Mouse (Mus musculus) midbrain, postnatal 0 days (tissue): Measurements from ENCODE around the gene Rai1. TPM values are rescaled to one million over a fixed set of nuclear protein-coding genes. Genes with fewer than 3 reads are reported as not detected.

Source experiments
- ATAC-seq: fragments of 200-750 bp; cut with Nextera tagmentation; 2 replicates; pipeline ENCODE4 v1.8.0; 2017; ENCODE audit warnings: moderate number of reproducible peaks, mild to moderate bottlenecking, moderate TSS enrichment, moderate library complexity; ENCODE audit not compliant: low FRiP score
- DNase-seq: peaks from one replicate; pipeline ENCODE4 v3.0.0-alpha.2; 2015; ENCODE audit warnings: low spot score
- H3K27ac ChIP-seq: fragments of 300-500 bp; sonication (generic); 2 replicates; pipeline ENCODE4 v1.5.1; 2014; ENCODE audit warnings: low read depth, mild to moderate bottlenecking, low read length, mixed read lengths
- H3K27me3 ChIP-seq: fragments of 300-500 bp; sonication (generic); 2 replicates; pipeline ENCODE4 v1.6.1; 2014; ENCODE audit warnings: low read length, control low read depth, mixed read lengths; ENCODE audit not compliant: insufficient read depth
- H3K36me3 ChIP-seq: fragments of 300-500 bp; sonication (generic); 2 replicates; pipeline ENCODE4 v1.6.1; 2014; ENCODE audit warnings: low read length, control low read depth, mixed read lengths; ENCODE audit not compliant: insufficient read depth
- H3K4me1 ChIP-seq: fragments of 300-500 bp; sonication (generic); 2 replicates; pipeline ENCODE4 v1.6.1; 2014; ENCODE audit warnings: mild to moderate bottlenecking, control low read depth, antibody characterized with exemption, low read length, mixed read lengths; ENCODE audit not compliant: insufficient read depth
- H3K4me2 ChIP-seq: fragments of 300-500 bp; sonication (generic); 2 replicates; pipeline ENCODE4 v1.6.1; 2014; ENCODE audit warnings: low read depth, mild to moderate bottlenecking, low read length, mixed read lengths; ENCODE audit not compliant: poor library complexity, severe bottlenecking
- H3K4me3 ChIP-seq: fragments of 300-500 bp; sonication (generic); 2 replicates; pipeline ENCODE4 v1.5.1; 2014; ENCODE audit warnings: low read depth, mild to moderate bottlenecking, low read length, moderate library complexity
- H3K9ac ChIP-seq: fragments of 300-500 bp; sonication (generic); replicated peaks from 2 replicates; pipeline ENCODE4 v1.6.1; 2014; ENCODE audit warnings: mild to moderate bottlenecking, low read length, moderate library complexity, mixed read lengths; ENCODE audit not compliant: poor library complexity, severe bottlenecking
- H3K9me3 ChIP-seq: fragments of 300-500 bp; sonication (generic); 2 replicates; pipeline ENCODE4 v1.6.1; 2016; ENCODE audit warnings: low read length, control low read depth
- CTCF ChIP-seq: IDR thresholded peaks from 2 replicates; pipeline ENCODE4 v1.5.1; 2016; ENCODE audit warnings: antibody characterized with exemption, mild to moderate bottlenecking
- WGBS: fragments of 180-500 bp; shearing (Covaris S2); extraction: QIAGEN DNeasy Blood & Tissue Kit; methylation state at CpG from one replicate; pipeline ENCODE4 v1.1.7; 2014; 5-methylcytosine and 5-hydroxymethylcytosine counted together
- polyA plus RNA-seq: library from polyadenylated mRNA; unstranded; fragments of >200 nt; fragmentation: Nextera tagmentation; extraction: Ambion mirVana; gene quantifications from 2 replicates; pipeline ENCODE4 v1.2.1, GENCODE M21; 2015
- total RNA-seq: library from RNA; depleted of rRNA; stranded (reverse); fragments of >200 nt; gene quantifications from 2 replicates; pipeline ENCODE4 v1.2.3, GENCODE M21; 2014

Gene Rai1
- total and polyA plus RNA-seq, 2 experiments from 2014 or later = 22.0 to 66.8 TPM

DNA sequence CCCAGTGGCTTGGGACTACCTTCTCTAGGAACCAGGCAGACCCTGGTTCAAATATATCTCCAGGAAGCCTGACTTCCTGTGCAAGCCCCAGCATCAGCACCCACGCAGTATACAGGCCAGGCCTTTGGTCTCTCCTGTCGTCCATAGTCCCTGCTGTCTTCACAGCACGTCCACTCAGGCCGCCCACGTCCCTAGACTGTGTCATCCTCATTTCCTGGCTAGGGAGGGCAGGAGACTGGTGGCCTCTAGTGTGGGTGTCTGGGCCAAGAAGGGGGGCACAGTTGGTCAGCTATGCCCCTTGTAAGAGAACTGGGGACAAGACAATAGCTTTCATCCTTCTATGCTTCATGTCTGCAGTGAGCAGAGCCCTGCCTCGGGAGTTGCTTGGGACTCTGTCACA is 87.7 kb downstream of the Rai1 start:
- ATAC-seq (no peak), DNase-seq (no peak)
- WGBS = 84% methylated on average over 6 of the region's 6 CpGs
- Histone ChIP-seq H3K9me3 (no peaks in the 10 kb centered on the region), H3K9ac (no peak overlapping the region), H3K4me2 (no peak overlapping the region), H3K4me1 (no peaks in the 10 kb centered on the region), H3K36me3 (peaks cover 77% of the 10 kb centered on the region), H3K27me3 (no peaks in the 10 kb centered on the region), H3K4me3 (no peak overlapping the region), H3K27ac (no peak overlapping the region)
- TF ChIP-seq CTCF = no peak

DNA sequence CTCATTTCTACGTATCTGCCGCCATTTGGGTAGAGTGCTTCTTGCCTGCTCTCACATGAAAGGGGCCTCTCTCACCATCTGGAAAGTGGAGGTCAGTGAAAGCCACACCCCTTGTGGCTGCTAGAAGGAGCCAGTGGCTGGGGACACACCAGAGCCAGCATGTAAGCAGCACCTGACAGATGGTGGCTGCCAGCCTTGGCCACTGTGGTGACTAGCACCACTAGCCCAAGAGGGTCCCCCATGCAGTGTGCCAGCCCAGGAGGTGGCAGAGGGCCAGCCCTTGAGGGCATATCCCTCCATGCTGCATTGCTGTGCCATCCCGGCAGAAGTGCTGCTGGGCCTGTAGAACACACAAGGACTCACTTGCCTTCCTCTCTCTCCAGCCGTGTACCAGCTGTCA is 88.7 kb downstream of the Rai1 start:
- no peak overlapping the region for H3K27ac ChIP-seq
- peak; percentile 58 for DNase-seq
- ATAC-seq = no peak

DNA sequence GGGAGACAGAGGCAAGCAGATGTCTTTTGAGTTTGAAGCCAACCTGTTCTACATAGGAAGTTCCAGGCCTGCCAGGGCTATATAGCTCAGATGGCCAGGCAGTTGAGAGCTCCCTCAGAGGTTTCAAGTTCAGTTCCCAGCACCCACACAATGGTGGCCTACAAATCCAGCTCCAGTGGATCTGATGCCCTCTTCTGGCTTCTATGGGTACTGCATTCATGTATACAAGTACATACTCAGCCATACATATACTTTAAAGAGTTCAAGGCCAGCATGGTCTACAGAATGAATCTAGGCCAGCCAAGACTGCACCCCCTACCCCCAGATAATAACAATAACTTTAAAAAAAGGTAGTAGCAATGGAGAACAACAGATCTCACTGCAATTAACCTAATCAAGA is 90.3 kb downstream of the Rai1 start:
- Histone ChIP-seq H3K4me2 (no peak overlapping the region), H3K36me3 (peaks cover 63% of the 10 kb centered on the region), H3K4me3 (no peak overlapping the region), H3K27ac (no peak overlapping the region), H3K9me3 (no peaks in the 10 kb centered on the region), H3K9ac (no peak overlapping the region), H3K27me3 (no peaks in the 10 kb centered on the region), H3K4me1 (no peaks in the 10 kb centered on the region)
- ATAC-seq (no peak), DNase-seq (no peak)
- TF ChIP-seq CTCF = peak; percentile 70

More for the DNA sequence above, 88.7 kb downstream of the Rai1 start:
- peaks cover 77% of the 10 kb centered on the region for H3K36me3 ChIP-seq
- no peak overlapping the region for H3K4me2 ChIP-seq
- H3K4me3 ChIP-seq = no peak overlapping the region
- H3K27me3 ChIP-seq = no peaks in the 10 kb centered on the region
- no peak for TF ChIP-seq CTCF
- WGBS = 68% methylated on average over 4 of the region's 4 CpGs
- no peaks in the 10 kb centered on the region for H3K9me3 ChIP-seq
- no peak overlapping the region for H3K9ac ChIP-seq
- no peaks in the 10 kb centered on the region for H3K4me1 ChIP-seq

DNA sequence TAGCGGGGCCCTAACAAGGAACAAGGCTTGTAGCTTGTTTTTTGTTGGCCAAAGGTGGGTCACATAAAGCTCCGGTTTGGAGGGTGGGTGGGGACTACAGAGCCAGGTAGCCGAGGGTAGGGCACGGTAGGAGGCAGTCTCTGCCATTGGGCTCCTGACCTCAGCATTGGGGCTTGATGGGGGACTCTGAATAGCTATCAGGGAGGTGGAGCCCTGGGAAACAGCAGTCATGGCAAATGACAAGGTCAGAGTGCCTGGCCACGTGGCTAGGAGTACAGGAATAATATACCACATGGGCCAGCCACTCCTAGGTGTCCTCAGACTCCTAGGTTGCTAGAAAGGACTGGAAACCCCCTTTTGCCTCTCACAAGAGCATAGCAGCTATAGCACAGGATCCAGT is 91.5 kb downstream of the Rai1 start:
- no peak for ATAC-seq
- H3K27me3 ChIP-seq = no peaks in the 10 kb centered on the region
- H3K9ac ChIP-seq = no peak overlapping the region
- WGBS = 82% methylated on average over 5 of the region's 5 CpGs
- no peak overlapping the region for H3K4me3 ChIP-seq
- DNase-seq = no peak
- H3K9me3 ChIP-seq = no peaks in the 10 kb centered on the region
- H3K27ac ChIP-seq = no peak overlapping the region
- H3K4me2 ChIP-seq = no peak overlapping the region
- H3K36me3 ChIP-seq = peaks cover 58% of the 10 kb centered on the region
- H3K4me1 ChIP-seq = no peaks in the 10 kb centered on the region
- TF ChIP-seq CTCF = no peak

DNA sequence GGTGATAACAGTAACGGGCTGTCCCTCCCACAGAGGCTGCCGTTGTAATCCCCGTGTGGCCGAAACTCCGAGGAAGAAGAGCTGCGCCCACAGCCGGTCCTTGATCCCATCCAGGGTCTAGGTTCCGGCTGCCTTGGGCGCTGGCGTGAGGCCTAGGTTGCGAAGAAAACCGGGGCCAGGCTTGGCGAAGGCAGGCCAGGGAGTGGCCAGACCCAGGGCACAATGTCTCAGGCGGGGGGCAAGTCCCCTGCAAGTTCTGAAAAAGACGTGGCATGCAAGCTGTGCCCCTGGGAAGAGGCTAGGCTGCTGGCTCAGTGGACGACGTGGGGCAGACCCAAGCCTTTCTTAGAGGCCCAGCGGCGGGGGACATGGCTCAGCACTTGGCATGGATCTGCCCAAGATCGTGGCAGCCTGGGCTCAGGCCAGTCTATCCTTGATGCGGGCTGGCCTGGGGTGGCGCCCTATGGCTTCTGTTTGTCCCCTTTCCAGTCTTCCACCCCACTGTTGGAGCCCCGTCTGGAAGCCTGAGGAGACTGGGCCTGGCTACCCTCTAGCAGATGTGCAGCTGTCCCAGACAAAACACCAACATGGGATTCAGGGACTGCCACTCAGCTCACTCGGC is 93.3 kb downstream of the Rai1 start:
- no peak overlapping the region for H3K4me2 ChIP-seq
- H3K27ac ChIP-seq = no peak overlapping the region
- no peak overlapping the region for H3K4me3 ChIP-seq
- no peak overlapping the region for H3K9ac ChIP-seq
- H3K27me3 ChIP-seq = no peaks in the 10 kb centered on the region
- H3K4me1 ChIP-seq = no peaks in the 10 kb centered on the region
- 66% methylated on average over 24 of the region's 24 CpGs for WGBS
- ATAC-seq (no peak; the same call in 1 of the 2 replicates), DNase-seq (no peak)
- H3K9me3 ChIP-seq = no peaks in the 10 kb centered on the region
- H3K36me3 ChIP-seq = peaks cover 65% of the 10 kb centered on the region
- no peak for TF ChIP-seq CTCF

DNA sequence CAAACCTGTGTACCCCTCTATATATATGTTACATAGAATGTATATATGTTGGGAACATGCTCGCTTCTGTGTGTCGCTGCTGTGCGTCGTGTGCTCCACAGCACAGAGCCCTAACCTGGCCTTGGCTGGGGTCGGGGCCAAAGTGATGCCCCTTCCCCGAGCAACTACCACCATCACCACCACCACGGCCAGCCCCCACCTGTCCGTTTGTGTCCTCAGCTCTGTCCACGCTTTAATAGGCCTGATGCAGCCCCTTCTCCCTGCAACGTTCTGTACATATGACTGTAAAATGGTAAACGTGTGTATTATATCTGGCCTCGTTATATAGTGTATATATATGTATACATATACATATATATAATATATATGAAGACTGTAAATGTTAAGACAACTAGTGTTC is 93.8 kb downstream of the Rai1 start:
- Histone ChIP-seq H3K36me3 (peaks cover 62% of the 10 kb centered on the region), H3K9ac (no peak overlapping the region), H3K27me3 (no peaks in the 10 kb centered on the region), H3K27ac (no peak overlapping the region), H3K4me3 (no peak overlapping the region), H3K4me1 (no peaks in the 10 kb centered on the region), H3K9me3 (no peaks in the 10 kb centered on the region), H3K4me2 (no peak overlapping the region)
- no peak for ATAC-seq
- WGBS = 92% methylated on average over 12 of the region's 12 CpGs
- no peak for TF ChIP-seq CTCF
- no peak for DNase-seq
